Mouse (Mus musculus): ENCODE data around the gene Agr2.

GRCm38 (mm10) chr12:36036776-36037175, 44.1 kb downstream of the Agr2 start:
- TF ChIP-seq CTCF (IDR thresholded peaks at IDR 0.05; ENCODE audit: extremely low read depth, insufficient read depth, low read length) (no peak), POLR2A (IDR thresholded peaks at IDR 0.05; ENCODE audit: extremely low read depth, insufficient read depth, low read length) (no peak)

Data from cortical plate, adult 2 months (tissue).